Comparison of ENCODE assay signal across 8 mouse cellular contexts in the genomic region with DNA sequence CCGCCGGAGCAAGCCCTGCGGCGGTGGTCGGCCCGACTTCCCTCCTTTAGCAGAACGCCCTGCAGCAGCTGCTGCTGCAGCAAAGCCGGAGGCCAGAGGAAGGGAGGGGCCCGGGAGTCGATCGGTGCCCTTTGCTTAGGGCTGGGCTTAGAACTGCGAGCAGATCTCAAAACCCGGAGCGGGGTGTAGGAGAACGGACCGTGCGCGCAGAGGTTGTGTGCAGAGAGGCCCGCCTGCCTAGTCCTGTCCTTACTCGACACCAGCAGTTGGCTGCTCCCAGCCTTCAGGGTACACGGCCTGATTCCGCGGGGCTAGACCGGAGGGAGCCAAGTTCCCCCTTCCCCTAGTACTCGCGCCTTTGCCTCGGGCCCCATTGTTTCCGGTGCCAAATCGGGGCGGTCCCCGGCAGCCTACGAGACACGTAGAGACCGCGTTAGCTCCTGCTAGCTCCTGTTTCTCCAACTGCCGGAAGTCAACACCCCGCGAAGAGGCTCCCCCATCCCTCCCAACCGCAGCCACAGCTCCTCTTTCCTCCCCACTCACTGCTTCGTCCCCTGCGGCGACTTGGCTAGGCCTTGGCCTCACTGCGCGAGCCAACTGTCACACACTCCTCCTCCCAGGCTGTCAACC. TPM values are rescaled to one million over a fixed set of nuclear protein-coding genes. Genes with fewer than 3 reads are reported as not detected.
DNase-seq lines count a peak whose midpoint lies in the region; ATAC-seq and TF ChIP-seq lines count a peak whose summit lies in the region.

A gene (minus strand): TSS at position 94 of the 630 bp plus-strand sequence.

- H3K27me3 ChIP-seq in MEL (ENCODE audit: control insufficient read depth in 1 of 2, insufficient read depth in 2 of 2, low read length in 2 of 2): no peaks in the 10 kb centered on the region
- no peaks in the 10 kb centered on the region for H3K27me3 ChIP-seq in cerebellum, adult 2 months (ENCODE audit: control insufficient read depth, insufficient read depth, low read length)
- H3K27me3 ChIP-seq in forebrain, postnatal 0 days (ENCODE audit: insufficient read depth, low read length): no peaks in the 10 kb centered on the region
- H3K27me3 ChIP-seq in lung, embryonic 15.5 days: no peaks in the 10 kb centered on the region

- peak within 1 kb of the TSS; percentile 91 to 93 for H3K4me3 ChIP-seq in MEL (ENCODE audit: control insufficient read depth in 1 of 2, insufficient read depth in 1 of 2, low read depth in 2 of 2, low read length in 2 of 2)
- peak within 1 kb of the TSS; percentile 70 for H3K4me3 ChIP-seq in cerebellum, adult 2 months (replicated peaks; ENCODE audit: insufficient read depth, low read depth, low read length)
- peak within 1 kb of the TSS; percentile 78 for H3K4me3 ChIP-seq in forebrain, postnatal 0 days (ENCODE audit: low read depth, low read length)
- H3K4me3 ChIP-seq in lung, embryonic 15.5 days: peak within 1 kb of the TSS; percentile 89

- TF ChIP-seq CTCF in MEL (IDR thresholded peaks at IDR 0.05 in 2 of 3, conservative IDR thresholded peaks at IDR 0.05 in 1 of 3; ENCODE audit: control insufficient read depth in 1 of 3, insufficient read depth in 1 of 3, low read depth in 2 of 3, low read length in 3 of 3, poor library complexity in 1 of 3, severe bottlenecking in 1 of 3): no peak
- TF ChIP-seq CTCF in cerebellum, adult 2 months (IDR thresholded peaks at IDR 0.05; ENCODE audit: borderline replicate concordance, insufficient read depth, low read depth, low read length): no peak
- TF ChIP-seq CTCF in forebrain, postnatal 0 days (IDR thresholded peaks at IDR 0.05; ENCODE audit: low read depth): no peak

- peak; percentile 97 for DNase-seq in MEL (ENCODE audit: low read depth, low spot score)
- DNase-seq in cerebellum, adult 2 months: peak; percentile 98 to 99
- peak; percentile 95 for DNase-seq in forebrain, postnatal 0 days
- DNase-seq in heart, postnatal 4 days: peak; percentile 93
- DNase-seq in layer of hippocampus, adult 8-10 months (ENCODE audit: low spot score in 2 of 2): peak; percentile 93 to 94
- peak; percentile 92 for DNase-seq in ovary, adult 18-20 months (ENCODE audit: low spot score)
- DNase-seq in thymus, postnatal 10 days (ENCODE audit: low spot score in 2 of 2): peak; percentile 92 to 97

- peak in 1 of 2 experiments; percentile 65; a peak in 2 of 4 replicates for TF ChIP-seq EP300 in MEL (IDR thresholded peaks at IDR 0.05; ENCODE audit: low read depth in 1 of 2, low read length in 2 of 2)

- TF ChIP-seq RAD21 in MEL (IDR thresholded peaks at IDR 0.05; ENCODE audit: low read depth, low read length): no peak

- no peaks in the 10 kb centered on the region for H3K9me3 ChIP-seq in MEL (replicated peaks; ENCODE audit: insufficient read depth, low read length)
- H3K9me3 ChIP-seq in forebrain, postnatal 0 days (ENCODE audit: low read length): no peaks in the 10 kb centered on the region
- H3K9me3 ChIP-seq in lung, embryonic 15.5 days: no peaks in the 10 kb centered on the region

- peaks cover 4 to 14% of the 10 kb centered on the region in 2 experiments; a peak in 3 of 4 replicates for H3K4me1 ChIP-seq in MEL (ENCODE audit: control insufficient read depth in 1 of 2, insufficient read depth in 2 of 2, low read length in 2 of 2)
- no peaks in the 10 kb centered on the region; the same call in 1 of the 2 replicates for H3K4me1 ChIP-seq in cerebellum, adult 2 months (ENCODE audit: control insufficient read depth, insufficient read depth, low read length)
- 0 out of 2 replicates have a peak, but pooled peaks cover 10% of the 10 kb centered on the region for H3K4me1 ChIP-seq in forebrain, postnatal 0 days (ENCODE audit: insufficient read depth)
- H3K4me1 ChIP-seq in lung, embryonic 15.5 days: peaks cover 13% of the 10 kb centered on the region

- H3K9ac ChIP-seq in MEL (ENCODE audit: control insufficient read depth, low read depth, low read length, poor library complexity, severe bottlenecking): peak within 1 kb of the TSS; percentile 94
- peak within 1 kb of the TSS; percentile 91 for H3K9ac ChIP-seq in forebrain, postnatal 0 days
- peak within 1 kb of the TSS; percentile 94 for H3K9ac ChIP-seq in lung, embryonic 15.5 days

- peaks cover 0 to 17% of the 10 kb centered on the region in 2 experiments; a peak in 2 of 4 replicates for H3K36me3 ChIP-seq in MEL (ENCODE audit: control insufficient read depth in 1 of 2, insufficient read depth in 2 of 2, low read length in 2 of 2)
- no peaks in the 10 kb centered on the region for H3K36me3 ChIP-seq in forebrain, postnatal 0 days (ENCODE audit: insufficient read depth)
- no peaks in the 10 kb centered on the region for H3K36me3 ChIP-seq in lung, embryonic 15.5 days

- TF ChIP-seq POLR2A in MEL (IDR thresholded peaks at IDR 0.05; ENCODE audit: control insufficient read depth in 1 of 2, insufficient read depth in 1 of 2, low read depth in 1 of 2, low read length in 2 of 2, poor library complexity in 1 of 2): peak; percentile 44 to 77; a peak in 2 of 4 replicates
- TF ChIP-seq POLR2A in cerebellum, adult 2 months (IDR thresholded peaks at IDR 0.05; ENCODE audit: borderline replicate concordance, insufficient read depth, low read length): peak; percentile 24; the same call in 1 of the 2 replicates

- H3K27ac ChIP-seq in MEL (ENCODE audit: control insufficient read depth, low read depth, low read length): peak within 1 kb of the TSS; percentile 99
- peak within 1 kb of the TSS; percentile 96 for H3K27ac ChIP-seq in cerebellum, adult 2 months (ENCODE audit: insufficient read depth, low read length)
- H3K27ac ChIP-seq in forebrain, postnatal 0 days (ENCODE audit: low read depth, low read length): peak within 1 kb of the TSS; percentile 99
- H3K27ac ChIP-seq in lung, embryonic 15.5 days: peak within 1 kb of the TSS; percentile 100

- H3K79me2 ChIP-seq in MEL (ENCODE audit: control insufficient read depth, insufficient read depth, low read length, poor library complexity): peaks cover 27% of the 10 kb centered on the region

- H3K4me2 ChIP-seq in forebrain, postnatal 0 days (ENCODE audit: low read depth): peak within 1 kb of the TSS; percentile 75
- peak within 1 kb of the TSS; percentile 79 for H3K4me2 ChIP-seq in lung, embryonic 15.5 days

- under 1% methylated on average over 44 of the region's 44 CpGs for WGBS in cerebellum, adult 2 months
- under 1% methylated on average over 44 of the region's 44 CpGs for WGBS in forebrain, postnatal 0 days
- WGBS in lung, embryonic 15.5 days: under 1% methylated on average over 44 of the region's 44 CpGs

- peak; percentile 91 for ATAC-seq in forebrain, postnatal 0 days
- peak; percentile 96 for ATAC-seq in lung, embryonic 15.5 days (ENCODE audit: borderline replicate concordance, extremely low read depth, low FRiP score, low TSS enrichment)

TF ChIP-seq in MEL, 35 proteins besides CTCF, POLR2A, EP300 and RAD21 (continues in another document):
- no peak for TF ChIP-seq NRF1 (IDR thresholded peaks at IDR 0.05; ENCODE audit: insufficient read depth, low read depth, low read length, poor library complexity, severe bottlenecking)
- TF ChIP-seq GATA1 (IDR thresholded peaks at IDR 0.05; ENCODE audit: low read depth, low read length): no peak
- TF ChIP-seq MAX (IDR thresholded peaks at IDR 0.05; ENCODE audit: low read length): peak; percentile 76; the same call in 1 of the 2 replicates
- 0 out of 2 replicates have a peak, but pooled peaks have one; percentile 59 for TF ChIP-seq E2F4 (IDR thresholded peaks at IDR 0.05; ENCODE audit: borderline replicate concordance, low read depth, low read length)
- peak; percentile 33; the same call in 1 of the 2 replicates for TF ChIP-seq POLR2AphosphoS2 (IDR thresholded peaks at IDR 0.05; ENCODE audit: low read length)
- TF ChIP-seq JUND (IDR thresholded peaks at IDR 0.05; ENCODE audit: low read depth, low read length): no peak
- peak; percentile 78 for TF ChIP-seq MYB (IDR thresholded peaks at IDR 0.05; ENCODE audit: low read depth, low read length)
- peak; percentile 71 for TF ChIP-seq SIN3A (IDR thresholded peaks at IDR 0.05; ENCODE audit: low read length)
- TF ChIP-seq CHD2 (IDR thresholded peaks at IDR 0.05; ENCODE audit: low read length): no peak
- TF ChIP-seq GABPA (IDR thresholded peaks at IDR 0.05; ENCODE audit: low read depth, low read length): no peak
- TF ChIP-seq MEF2A (IDR thresholded peaks at IDR 0.05; ENCODE audit: extremely low read depth, insufficient replicate concordance, low read depth, low read length, poor library complexity, severe bottlenecking): no peak
- TF ChIP-seq TCF12 (IDR thresholded peaks at IDR 0.05; ENCODE audit: low read depth, low read length): peak; percentile 63; the same call in 1 of the 2 replicates
- TF ChIP-seq MAFK (IDR thresholded peaks at IDR 0.05; ENCODE audit: borderline replicate concordance, low read depth, low read length): no peak
- peak; percentile 74; the same call in 1 of the 2 replicates for TF ChIP-seq UBTF (IDR thresholded peaks at IDR 0.05; ENCODE audit: borderline replicate concordance, insufficient read depth, low read depth, low read length)
- TF ChIP-seq MXI1 (IDR thresholded peaks at IDR 0.05; ENCODE audit: low read depth, low read length): no peak
- no peak for TF ChIP-seq BHLHE40 (IDR thresholded peaks at IDR 0.05; ENCODE audit: borderline replicate concordance, low read depth, low read length)
- no peak for TF ChIP-seq MYC (IDR thresholded peaks at IDR 0.05; ENCODE audit: low read depth, low read length)
- TF ChIP-seq MAZ (IDR thresholded peaks at IDR 0.05; ENCODE audit: low read depth, low read length): peak; percentile 91
- peak; percentile 8; the same call in 1 of the 2 replicates for TF ChIP-seq CHD1 (IDR thresholded peaks at IDR 0.05; ENCODE audit: low read depth, low read length)
- peak; percentile 86 for TF ChIP-seq TBP (IDR thresholded peaks at IDR 0.05; ENCODE audit: low read depth, low read length)
- TF ChIP-seq POLR2AphosphoS5 (IDR thresholded peaks at IDR 0.05; ENCODE audit: borderline replicate concordance, low read depth, low read length): 0 out of 2 replicates have a peak, but pooled peaks have one; percentile 30
- TF ChIP-seq TAL1 (IDR thresholded peaks at IDR 0.05; ENCODE audit: low read length): no peak

RNA-seq across cellular contexts. Expression of the gene that starts here (rescaled TPM):
- total RNA-seq in MEL (2012; rRNA removed): 20.7 and 25.1 TPM in 2 replicates
- polyA plus RNA-seq in MEL (2012; ENCODE audit: insufficient read depth in 1 of 2, insufficient read length in 2 of 2, low read depth in 1 of 2, low replicate concordance in 2 of 2, missing spikeins in 1 of 2): 100 to 1,000 TPM in 1 of 2 experiments, 10 to 100 TPM in 1; 10.0 to 773 TPM
- polyA plus RNA-seq in cerebellum, adult 2 months (2012; rRNA removed): 30.3 and 30.6 TPM in 2 replicates
- 24.1 and 33.1 TPM in 2 replicates for total RNA-seq in forebrain, postnatal 0 days (2014; rRNA removed)
- 2.0 and 5.1 TPM in 2 replicates for polyA plus RNA-seq in forebrain, postnatal 0 days (2015; fragmentation: Nextera tagmentation; extraction: Ambion mirVana)
- 100 to 1,000 TPM; 134 to 135 TPM for total RNA-seq in heart, postnatal 4 days (2021)
- total RNA-seq in layer of hippocampus, adult 8-10 months (2022): 100 to 1,000 TPM in 3 of 4 experiments, 10 to 100 TPM in 1; 95.9 to 107 (median 103) TPM
- polyA plus RNA-seq in lung, embryonic 15.5 days (2015; fragmentation: Nextera tagmentation; extraction: Ambion mirVana): 6.1 and 7.5 TPM in 2 replicates

Comparison
In these comparisons a context has a peak if more than half of its experiments do, and no peak if none do; other contexts are left out.
1. Peak in every context shown above with its lines: DNase-seq, ATAC-seq, H3K4me3 ChIP-seq and H3K27ac ChIP-seq.